Mouse (Mus musculus) E14TG2a.4 (cell line): ENCODE measurements around the gene Itpk1.

Experiments
- CTCF ChIP-seq: conservative IDR thresholded peaks from 2 replicates; pipeline ENCODE4 v1.5.1; 2014; ENCODE audit warnings: low read length
- POU5F1 ChIP-seq: IDR thresholded peaks from 2 replicates; pipeline ENCODE4 v1.6.1; 2014; ENCODE audit warnings: low read length, borderline replicate concordance

DNA sequence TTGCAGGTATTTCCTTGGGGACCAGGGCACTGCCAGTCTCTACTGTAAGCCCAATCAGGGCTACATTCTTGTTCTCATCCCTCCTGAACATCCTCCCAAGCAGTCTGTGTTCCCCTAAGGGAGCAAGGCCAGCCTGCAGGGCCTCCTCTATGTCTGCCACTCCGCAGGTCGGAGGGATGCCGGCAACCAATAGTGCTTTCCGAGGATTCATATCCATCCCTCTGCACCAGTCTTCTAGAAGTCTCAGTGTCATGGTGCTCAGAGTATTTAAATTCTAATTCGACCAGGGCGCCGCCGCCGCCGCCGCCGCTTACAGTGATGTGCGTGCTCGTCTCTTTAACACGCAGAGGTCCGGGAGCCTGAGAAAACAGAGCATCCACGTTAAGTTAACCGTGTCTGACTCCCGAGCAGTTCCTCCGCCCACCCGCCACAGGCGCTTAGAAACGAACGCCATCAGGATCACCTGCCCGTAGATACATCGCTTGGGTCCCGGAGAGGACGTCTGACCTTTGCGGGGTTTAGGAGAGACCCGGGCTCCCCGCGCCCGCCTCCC, 38.4 kb upstream of the Itpk1 start:
- TF ChIP-seq CTCF (no peak), POU5F1 (no peak)
